Mouse (Mus musculus): ENCODE data around the gene Stk32b. TPM values are rescaled to one million over a fixed set of nuclear protein-coding genes. Genes with fewer than 3 reads are reported as not detected.

The Stk32b gene
- polyA plus RNA-seq, 1 experiment from 2014 or later, result 3.8 TPM

DNA sequence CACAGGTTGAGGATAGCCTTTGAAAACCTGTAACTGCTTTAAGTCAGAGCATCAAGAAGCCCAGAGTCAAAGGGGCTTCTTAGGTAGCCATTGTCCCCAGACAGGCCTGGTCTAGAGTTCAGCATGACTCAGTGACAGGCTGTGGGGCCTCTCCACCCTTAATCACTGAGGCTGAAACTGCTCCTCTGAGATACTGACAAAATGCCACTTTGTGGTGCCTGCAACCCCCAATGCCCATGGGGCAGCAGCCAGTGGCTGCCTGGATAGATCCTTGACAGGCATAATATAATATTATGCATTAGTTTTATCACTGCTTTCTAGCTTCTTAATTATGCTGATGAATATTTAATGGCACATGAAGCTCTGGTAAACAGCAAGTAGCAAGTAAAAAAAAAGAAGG is 289.8 kb downstream of the Stk32b start:
- H3K4me2 ChIP-seq (replicated peaks; ENCODE audit: low read depth, low read length), result no peak overlapping the region
- no peaks in the 10 kb centered on the region for H3K4me1 ChIP-seq (ENCODE audit: insufficient read depth, low read length)
- no peak for ATAC-seq (ENCODE audit: low FRiP score, low TSS enrichment)

DNA sequence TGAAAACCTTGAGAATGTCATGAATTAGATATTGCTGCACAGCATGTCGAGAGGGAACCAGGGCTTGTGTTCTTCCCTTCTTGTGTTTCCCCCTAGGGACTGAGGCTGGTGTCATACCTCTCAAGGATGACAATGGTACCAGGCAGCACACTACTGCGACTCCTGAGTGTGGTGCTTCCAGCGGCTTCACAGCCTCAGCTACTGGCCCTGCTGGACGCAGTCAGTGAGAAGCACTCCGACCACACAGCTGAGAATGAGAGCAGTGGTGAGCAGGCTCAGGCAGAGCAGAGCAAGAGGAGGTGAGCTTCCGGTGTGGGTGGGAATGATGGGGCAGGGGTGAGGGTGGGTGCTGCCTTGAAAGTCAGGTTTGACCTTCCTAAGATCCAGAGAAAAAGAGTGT is 297.9 kb downstream of the Stk32b start:
- no peak overlapping the region for H3K4me3 ChIP-seq (ENCODE audit: low read length)
- H3K9me3 ChIP-seq (ENCODE audit: low read length), result no peaks in the 10 kb centered on the region
- H3K9ac ChIP-seq (replicated peaks; ENCODE audit: low read length), result no peak overlapping the region
- H3K27me3 ChIP-seq (ENCODE audit: insufficient read depth, low read length), result no peaks in the 10 kb centered on the region
- no peak overlapping the region for H3K4me2 ChIP-seq (replicated peaks; ENCODE audit: low read depth, low read length)
- H3K36me3 ChIP-seq (ENCODE audit: insufficient read depth, low read length), result peaks cover 37% of the 10 kb centered on the region
- ATAC-seq (ENCODE audit: low FRiP score, low TSS enrichment), result no peak
- WGBS, result 89% methylated on average over 6 of the region's 6 CpGs
- H3K27ac ChIP-seq (ENCODE audit: low read length), result no peak overlapping the region
- H3K4me1 ChIP-seq (ENCODE audit: insufficient read depth, low read length), result no peaks in the 10 kb centered on the region

More for the DNA sequence above, 289.8 kb downstream of the Stk32b start:
- no peak overlapping the region for H3K9ac ChIP-seq (replicated peaks; ENCODE audit: low read length)
- H3K4me3 ChIP-seq (ENCODE audit: low read length), result no peak overlapping the region
- no peaks in the 10 kb centered on the region for H3K9me3 ChIP-seq (ENCODE audit: low read length)
- peaks cover 13% of the 10 kb centered on the region; the same call in 1 of the 2 replicates for H3K36me3 ChIP-seq (ENCODE audit: insufficient read depth, low read length)
- no peak overlapping the region for H3K27ac ChIP-seq (ENCODE audit: low read length)
- H3K27me3 ChIP-seq (ENCODE audit: insufficient read depth, low read length), result no peaks in the 10 kb centered on the region

Other genes starting within 250 kb of the Stk32b start
- gene Cytl1, start 18.3 kb upstream of the Stk32b start, polyA plus RNA-seq (2015; fragmentation: Nextera tagmentation; extraction: Ambion mirVana), result 0.69 and 1.2 TPM in 2 replicates
- 1.9 and 3.9 TPM in 2 replicates for gene Msx1, start 107.4 kb upstream of the Stk32b start, polyA plus RNA-seq (2015; fragmentation: Nextera tagmentation; extraction: Ambion mirVana)

Data from kidney, embryonic 16.5 days (tissue).